In the genomic region with DNA sequence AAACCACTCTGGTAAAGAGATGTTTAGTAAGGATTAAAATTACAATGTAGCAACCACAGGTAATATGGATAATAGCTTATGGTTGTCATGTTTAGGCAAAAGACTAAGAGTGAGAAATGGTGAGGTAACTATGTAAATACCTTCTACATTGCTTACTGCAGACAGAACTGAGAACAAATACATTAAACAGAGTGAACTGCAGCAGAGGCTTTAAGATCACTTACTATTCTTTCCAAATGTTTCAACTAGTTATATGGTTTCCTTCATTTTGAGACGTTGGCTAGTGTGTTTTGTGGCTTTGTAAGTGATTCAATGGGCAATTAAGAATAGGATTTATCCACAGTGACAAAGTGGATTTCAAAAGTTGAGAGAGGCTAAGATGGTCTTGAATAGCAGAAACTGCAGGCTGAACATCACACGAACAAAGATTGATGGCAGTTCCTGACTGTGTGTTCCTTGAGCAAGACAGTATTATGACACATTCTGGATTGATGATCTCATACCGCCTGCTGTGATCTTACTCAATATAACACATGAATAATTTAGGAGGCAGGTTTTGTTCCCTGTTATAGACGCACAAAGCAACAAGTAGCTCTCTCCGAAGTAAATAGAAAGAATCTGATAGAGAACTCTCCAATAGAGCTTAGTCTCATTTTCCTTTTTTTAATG, we compare ENCODE assay signal across 20 mouse cellular contexts. TPM values are rescaled to one million over a fixed set of nuclear protein-coding genes. Genes with fewer than 3 reads are reported as not detected.
DNase-seq lines count a peak whose midpoint lies in the region; ATAC-seq and TF ChIP-seq lines count a peak whose summit lies in the region.
"Had no signal": no experiment of that assay in that cellular context is flagged by ENCODE, and none has a peak within 500 bp of the region (broad histone marks: within the 10 kb centered on the region; RNA-seq: fewer than 3 reads in every experiment).

No protein-coding gene starts in this region.

- H3K9me3 ChIP-seq in hindbrain, embryonic 14.5 days (ENCODE audit: control insufficient read depth, low read length): no peaks in the 10 kb centered on the region
- H3K9me3 ChIP-seq in hindbrain, embryonic 13.5 days: no peaks in the 10 kb centered on the region
- H3K9me3 ChIP-seq in intestine, postnatal 0 days (ENCODE audit: control insufficient read depth): no peaks in the 10 kb centered on the region
- H3K9me3 ChIP-seq: heart, embryonic 12.5 days; limb, embryonic 10.5 days; neural tube, embryonic 12.5 days had no signal

- TF ChIP-seq CTCF in intestine, postnatal 0 days (IDR thresholded peaks at IDR 0.05; ENCODE audit: low read depth): no peak

- 20% methylated on average over 5 of the region's 5 CpGs for WGBS in hindbrain, embryonic 14.5 days
- WGBS in hindbrain, embryonic 13.5 days: 23% methylated on average over 5 of the region's 5 CpGs
- WGBS in intestine, postnatal 0 days: 61% methylated on average over 5 of the region's 5 CpGs

- no peaks in the 10 kb centered on the region for H3K36me3 ChIP-seq in hindbrain, embryonic 14.5 days (replicated peaks; ENCODE audit: control insufficient read depth, insufficient read depth)
- no peaks in the 10 kb centered on the region for H3K36me3 ChIP-seq in hindbrain, embryonic 13.5 days
- no peaks in the 10 kb centered on the region for H3K36me3 ChIP-seq in intestine, postnatal 0 days (ENCODE audit: control insufficient read depth, insufficient read depth)
- H3K36me3 ChIP-seq: heart, embryonic 12.5 days; limb, embryonic 10.5 days; neural tube, embryonic 12.5 days had no signal

- H3K4me2 ChIP-seq in hindbrain, embryonic 14.5 days (replicated peaks): no peak overlapping the region
- no peak overlapping the region for H3K4me2 ChIP-seq in hindbrain, embryonic 13.5 days
- H3K4me2 ChIP-seq in intestine, postnatal 0 days (replicated peaks; ENCODE audit: low read depth): no peak overlapping the region
- H3K4me2 ChIP-seq: heart, embryonic 12.5 days; liver, embryonic 11.5 days; neural tube, embryonic 12.5 days had no signal

- no peak overlapping the region for H3K9ac ChIP-seq in hindbrain, embryonic 14.5 days
- H3K9ac ChIP-seq in hindbrain, embryonic 13.5 days: no peak overlapping the region
- no peak overlapping the region for H3K9ac ChIP-seq in intestine, postnatal 0 days (ENCODE audit: low read depth, low read length)
- H3K9ac ChIP-seq: heart, embryonic 12.5 days; neural tube, embryonic 12.5 days had no signal

- DNase-seq in hindbrain, embryonic 14.5 days (ENCODE audit: low spot score): no peak
- DNase-seq in R1 (ENCODE audit: low read depth, low spot score): peak; percentile 12
- peak; percentile 17 for DNase-seq in embryo, embryonic 11 days
- DNase-seq in mesoderm, embryonic 11.5 days (ENCODE audit: low read depth, low spot score): peak; percentile 17
- DNase-seq in gastrocnemius, adult 18-20 months (ENCODE audit: low spot score): no peak
- DNase-seq: cerebellum, adult 9-10 months; heart, postnatal 36 days; lung, adult 2 months; lung, postnatal 36 days; right cerebral cortex, postnatal 25 days; thymus, postnatal 14 days had no signal

- no peaks in the 10 kb centered on the region for H3K27me3 ChIP-seq in hindbrain, embryonic 14.5 days (ENCODE audit: control insufficient read depth, insufficient read depth, low read length)
- H3K27me3 ChIP-seq in hindbrain, embryonic 13.5 days: no peaks in the 10 kb centered on the region
- H3K27me3 ChIP-seq in intestine, postnatal 0 days (replicated peaks; ENCODE audit: control insufficient read depth, insufficient read depth, low read length): no peaks in the 10 kb centered on the region
- H3K27me3 ChIP-seq: heart, embryonic 12.5 days; neural tube, embryonic 12.5 days had no signal

- no peak overlapping the region for H3K4me3 ChIP-seq in hindbrain, embryonic 14.5 days (replicated peaks; ENCODE audit: low read length)
- H3K4me3 ChIP-seq in hindbrain, embryonic 13.5 days: no peak overlapping the region
- H3K4me3 ChIP-seq in intestine, postnatal 0 days (ENCODE audit: low read depth, low read length): no peak overlapping the region
- H3K4me3 ChIP-seq: erythroblast, embryonic 14.5 days; heart, embryonic 12.5 days; limb, embryonic 10.5 days; neural tube, embryonic 12.5 days had no signal

- no peaks in the 10 kb centered on the region for H3K4me1 ChIP-seq in hindbrain, embryonic 14.5 days (replicated peaks; ENCODE audit: control insufficient read depth, insufficient read depth, low read length)
- H3K4me1 ChIP-seq in hindbrain, embryonic 13.5 days (replicated peaks): no peaks in the 10 kb centered on the region
- no peaks in the 10 kb centered on the region for H3K4me1 ChIP-seq in intestine, postnatal 0 days (replicated peaks; ENCODE audit: control insufficient read depth, insufficient read depth, low read length)
- H3K4me1 ChIP-seq: heart, embryonic 12.5 days; limb, embryonic 10.5 days; neural tube, embryonic 12.5 days had no signal

- no peak overlapping the region for H3K27ac ChIP-seq in hindbrain, embryonic 14.5 days
- no peak overlapping the region for H3K27ac ChIP-seq in hindbrain, embryonic 13.5 days
- no peak overlapping the region for H3K27ac ChIP-seq in intestine, postnatal 0 days (ENCODE audit: low read depth, low read length)
- H3K27ac ChIP-seq: limb, embryonic 10.5 days; neural tube, embryonic 12.5 days had no signal

- ATAC-seq in hindbrain, embryonic 14.5 days (ENCODE audit: low FRiP score): peak; percentile 62
- ATAC-seq in hindbrain, embryonic 13.5 days (ENCODE audit: low FRiP score): no peak
- no peak for ATAC-seq in intestine, postnatal 0 days
- ATAC-seq: intestine, embryonic 16.5 days had no signal

RNA-seq across cellular contexts. Expression of a gene that starts 16.5 kb away (rescaled TPM):
- 37.8 and 45.1 TPM in 2 replicates for polyA plus RNA-seq in hindbrain, embryonic 14.5 days (2014; fragmentation: Nextera tagmentation; extraction: Ambion mirVana)
- polyA plus RNA-seq in hindbrain, embryonic 13.5 days (2015; fragmentation: Nextera tagmentation; extraction: Ambion mirVana): 23.9 and 27.4 TPM in 2 replicates
- 7.9 and 8.5 TPM in 2 replicates for polyA plus RNA-seq in intestine, postnatal 0 days (2015; fragmentation: Nextera tagmentation; extraction: Ambion mirVana)
- 1 to 10 TPM; 1.5 to 2.1 TPM for total RNA-seq in gastrocnemius, adult 18-20 months (2021)
- total RNA-seq: MEL had no signal

Comparison
In these comparisons a context has a peak if more than half of its experiments do, and no peak if none do; other contexts are left out.
1. DNase-seq: peak in R1 (single experiment), embryo, embryonic 11 days (single experiment) and mesoderm, embryonic 11.5 days (single experiment); none in hindbrain, embryonic 14.5 days (single experiment) and gastrocnemius, adult 18-20 months (single experiment).